Mouse (Mus musculus): ENCODE measurements around the gene Rsad1.

DNA sequence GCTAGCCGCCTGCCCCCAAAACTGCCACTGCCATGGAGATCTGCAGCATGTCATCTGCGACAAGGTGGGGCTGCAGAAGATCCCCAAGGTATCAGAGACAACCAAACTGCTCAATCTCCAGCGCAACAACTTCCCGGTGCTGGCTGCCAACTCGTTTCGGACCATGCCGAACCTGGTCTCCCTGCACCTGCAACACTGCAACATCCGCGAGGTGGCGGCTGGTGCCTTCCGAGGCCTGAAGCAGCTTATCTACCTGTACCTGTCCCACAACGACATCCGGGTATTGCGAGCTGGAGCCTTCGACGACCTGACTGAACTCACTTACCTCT is 16.1 kb upstream of the Rsad1 start:
- TF ChIP-seq CTCF (IDR thresholded peaks at IDR 0.05) (peak; percentile 62), EP300 (IDR thresholded peaks at IDR 0.05) (no peak)

Measured in lung, postnatal 0 days (tissue).